Mouse (Mus musculus): ENCODE data around the gene Mknk1. TPM values are rescaled to one million over a fixed set of nuclear protein-coding genes. Genes with fewer than 3 reads are reported as not detected.

The Mknk1 gene
- polyA plus RNA-seq, 1 experiment from 2014 or later, result 25.9 TPM

DNA sequence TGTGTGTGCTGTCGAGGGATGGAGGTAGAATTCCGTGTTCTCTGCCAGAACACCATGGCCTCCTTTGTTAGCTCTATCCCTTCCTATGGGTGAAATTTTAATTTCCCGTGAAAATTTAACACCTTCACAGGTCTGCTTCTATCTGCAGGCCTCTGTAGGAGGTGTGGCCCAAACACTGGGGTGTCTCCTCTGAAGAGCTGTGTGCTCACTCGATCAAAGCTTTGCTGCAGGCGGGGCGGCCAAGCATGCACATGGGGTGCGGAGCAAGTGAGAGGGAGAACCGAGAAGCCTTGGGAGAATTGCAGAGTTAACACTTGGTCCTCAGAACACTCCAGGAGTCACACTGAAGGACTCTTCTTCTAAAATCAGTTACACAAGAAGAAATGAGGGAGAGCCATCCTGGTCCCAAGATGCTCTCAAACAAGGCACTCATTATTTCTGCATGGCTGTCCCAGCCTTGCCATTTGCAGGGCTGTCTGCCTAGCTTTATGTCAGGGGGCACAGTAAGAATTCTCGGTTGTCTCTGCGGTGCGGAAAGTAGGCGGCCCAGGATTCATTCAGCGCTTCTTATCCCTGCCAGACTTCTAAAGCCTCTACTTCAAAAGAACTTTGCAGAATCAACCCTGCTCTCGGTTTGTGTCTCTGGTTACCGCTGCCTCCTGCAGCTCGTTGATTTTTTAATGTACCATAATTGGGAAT, 30.7 kb downstream of the Mknk1 start:
- no peak for ATAC-seq (ENCODE audit: insufficient number of reproducible peaks, insufficient read depth, low FRiP score, low TSS enrichment, low read depth)
- no peaks in the 10 kb centered on the region for H3K9me3 ChIP-seq
- H3K4me2 ChIP-seq, result no peak overlapping the region
- 19% methylated on average over 16 of the region's 16 CpGs for WGBS
- peaks cover 7% of the 10 kb centered on the region for H3K27me3 ChIP-seq
- H3K36me3 ChIP-seq, result peaks cover 39% of the 10 kb centered on the region
- no peak overlapping the region for H3K27ac ChIP-seq
- no peak overlapping the region for H3K9ac ChIP-seq
- peaks cover 8% of the 10 kb centered on the region for H3K4me1 ChIP-seq
- no peak overlapping the region for H3K4me3 ChIP-seq

DNA sequence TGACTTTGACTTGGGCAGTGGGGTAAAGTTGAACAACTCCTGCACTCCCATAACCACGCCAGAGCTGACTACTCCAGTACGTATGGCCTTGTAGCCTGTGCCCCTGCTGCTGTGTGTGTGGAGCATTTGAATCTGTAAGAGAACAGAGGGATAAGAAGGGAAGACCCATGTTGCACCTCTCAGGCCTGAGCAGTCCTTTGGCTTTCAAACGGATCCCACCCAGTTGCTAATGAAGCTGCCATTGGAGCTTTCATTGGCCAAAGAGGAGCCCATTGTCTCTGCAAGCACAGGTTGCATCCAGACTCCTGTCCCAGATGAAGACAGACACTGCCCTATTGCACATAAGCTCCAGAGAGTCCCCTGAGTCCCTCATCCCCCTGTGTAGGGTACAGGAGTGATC, 34.2 kb downstream of the Mknk1 start:
- no peak overlapping the region for H3K9ac ChIP-seq
- no peak overlapping the region for H3K4me2 ChIP-seq
- WGBS, result 78% methylated on average over 3 of the region's 3 CpGs
- H3K27ac ChIP-seq, result no peak overlapping the region
- peaks cover 18% of the 10 kb centered on the region for H3K27me3 ChIP-seq
- H3K4me3 ChIP-seq, result no peak overlapping the region
- H3K4me1 ChIP-seq, result peaks cover 17% of the 10 kb centered on the region
- ATAC-seq (ENCODE audit: insufficient number of reproducible peaks, insufficient read depth, low FRiP score, low TSS enrichment, low read depth), result no peak
- no peaks in the 10 kb centered on the region for H3K9me3 ChIP-seq
- peaks cover 30% of the 10 kb centered on the region for H3K36me3 ChIP-seq

DNA sequence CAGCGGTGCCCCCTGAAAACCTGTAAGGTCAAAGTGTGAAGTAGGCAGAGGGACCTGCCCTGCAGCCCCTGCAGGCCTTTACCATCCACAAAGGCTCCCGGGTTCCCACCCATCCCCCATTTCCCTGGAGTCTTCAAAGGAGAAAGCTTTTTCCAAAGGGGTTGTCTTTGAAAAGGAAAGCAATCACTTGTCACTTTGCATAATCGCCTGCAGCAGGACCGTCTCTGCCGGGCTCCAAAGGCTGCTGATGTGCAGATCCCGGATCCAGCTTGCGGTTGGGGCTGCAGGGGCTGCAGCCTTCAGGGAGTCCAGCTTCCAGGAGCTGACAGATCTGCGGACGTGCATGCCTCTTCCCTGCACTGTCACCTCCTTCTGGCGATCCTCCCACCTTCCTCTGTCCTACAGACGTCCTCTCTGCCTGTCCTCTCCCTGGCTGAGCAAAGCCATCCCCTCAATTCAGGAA, 39.2 kb downstream of the Mknk1 start:
- no peak for ATAC-seq (ENCODE audit: insufficient number of reproducible peaks, insufficient read depth, low FRiP score, low TSS enrichment, low read depth)
- H3K27me3 ChIP-seq, result peaks cover 14% of the 10 kb centered on the region

DNA sequence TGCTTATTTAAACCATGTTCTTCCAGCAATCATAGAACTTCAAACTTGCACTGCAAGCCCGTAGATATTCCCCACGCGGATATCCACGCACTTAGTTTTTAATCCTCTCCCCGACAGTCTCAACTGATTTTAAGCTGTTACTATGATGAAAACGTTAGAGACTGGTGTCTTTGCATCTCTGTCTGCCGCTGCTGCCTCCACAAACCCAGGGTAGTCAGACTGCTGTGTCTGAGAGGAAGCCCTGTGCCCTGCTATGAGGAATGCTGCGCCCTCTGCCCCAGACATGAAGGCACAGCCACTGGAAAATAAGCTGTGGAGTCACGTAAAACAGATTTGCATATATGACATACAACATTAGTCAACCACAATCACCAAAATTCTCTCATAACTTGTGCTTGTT, 39.8 kb downstream of the Mknk1 start:
- no peak for ATAC-seq (ENCODE audit: insufficient number of reproducible peaks, insufficient read depth, low FRiP score, low TSS enrichment, low read depth)
- no peak overlapping the region for H3K4me2 ChIP-seq
- no peak overlapping the region for H3K9ac ChIP-seq
- no peak overlapping the region for H3K4me3 ChIP-seq
- no peaks in the 10 kb centered on the region for H3K9me3 ChIP-seq
- peaks cover 15% of the 10 kb centered on the region for H3K36me3 ChIP-seq
- peaks cover 11% of the 10 kb centered on the region for H3K4me1 ChIP-seq
- peaks cover 14% of the 10 kb centered on the region for H3K27me3 ChIP-seq
- WGBS, result 46% methylated on average over 9 of the region's 9 CpGs
- H3K27ac ChIP-seq, result no peak overlapping the region

More for the DNA sequence above, 39.2 kb downstream of the Mknk1 start:
- H3K4me3 ChIP-seq, result no peak overlapping the region
- no peak overlapping the region for H3K4me2 ChIP-seq
- peaks cover 19% of the 10 kb centered on the region for H3K36me3 ChIP-seq
- no peak overlapping the region for H3K27ac ChIP-seq
- WGBS, result 5% methylated on average over 11 of the region's 11 CpGs
- no peaks in the 10 kb centered on the region for H3K9me3 ChIP-seq
- no peak overlapping the region for H3K9ac ChIP-seq
- peaks cover 11% of the 10 kb centered on the region for H3K4me1 ChIP-seq

DNA sequence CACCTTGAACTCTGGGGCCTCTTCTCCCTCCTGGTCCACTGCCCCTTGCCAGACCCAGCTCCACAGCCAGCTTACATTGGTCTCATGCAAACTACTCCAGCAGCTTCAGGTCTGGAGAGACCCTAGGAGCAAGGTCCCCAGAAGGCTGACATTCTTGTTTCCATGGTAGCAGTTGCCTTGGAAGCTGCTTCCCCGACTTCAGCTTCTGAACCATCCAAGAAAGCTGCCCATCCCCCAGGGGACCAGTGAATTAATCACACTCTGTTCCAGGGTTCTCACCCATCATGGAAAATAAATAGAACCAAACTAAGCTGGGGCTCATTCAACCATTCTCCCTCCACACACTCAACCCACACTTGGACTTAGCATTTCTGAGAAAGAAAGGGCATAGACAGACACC, 42.2 kb downstream of the Mknk1 start:
- no peak overlapping the region for H3K4me2 ChIP-seq
- no peak for ATAC-seq (ENCODE audit: insufficient number of reproducible peaks, insufficient read depth, low FRiP score, low TSS enrichment, low read depth)
- WGBS, result 6% methylated on average over 1 of the region's 1 CpGs

DNA sequence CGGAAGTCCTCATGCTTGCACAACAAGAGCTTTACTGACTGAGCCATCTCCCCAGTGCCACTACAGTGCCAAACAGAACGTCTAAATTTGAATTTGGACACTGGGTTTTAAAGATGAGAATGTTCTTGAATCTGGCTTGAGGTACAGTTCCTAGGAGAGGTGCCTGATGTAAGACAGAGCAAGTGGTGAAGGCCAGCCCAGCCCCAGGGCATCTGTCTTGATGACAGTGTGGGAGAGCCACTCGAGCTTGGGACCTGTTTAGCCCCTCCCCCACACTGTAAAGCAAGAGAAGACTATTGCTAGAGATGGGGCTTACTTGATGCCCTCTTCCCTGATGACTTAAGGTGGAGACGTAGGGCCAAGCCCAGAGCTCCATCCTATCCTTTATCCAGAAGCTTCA, 43.2 kb downstream of the Mknk1 start:
- WGBS, result 55% methylated on average over 4 of the region's 4 CpGs
- no peaks in the 10 kb centered on the region for H3K9me3 ChIP-seq
- H3K27ac ChIP-seq, result no peak overlapping the region
- no peak overlapping the region for H3K9ac ChIP-seq
- H3K4me3 ChIP-seq, result no peak overlapping the region
- H3K36me3 ChIP-seq, result no peaks in the 10 kb centered on the region
- H3K4me2 ChIP-seq, result no peak overlapping the region
- peaks cover 11% of the 10 kb centered on the region for H3K4me1 ChIP-seq
- ATAC-seq (ENCODE audit: insufficient number of reproducible peaks, insufficient read depth, low FRiP score, low TSS enrichment, low read depth), result no peak
- peaks cover 11% of the 10 kb centered on the region for H3K27me3 ChIP-seq

More for the DNA sequence above, 42.2 kb downstream of the Mknk1 start:
- peaks cover 11% of the 10 kb centered on the region for H3K4me1 ChIP-seq
- no peak overlapping the region for H3K27ac ChIP-seq
- H3K27me3 ChIP-seq, result peaks cover 14% of the 10 kb centered on the region
- H3K9ac ChIP-seq, result no peak overlapping the region
- no peaks in the 10 kb centered on the region for H3K9me3 ChIP-seq
- H3K4me3 ChIP-seq, result no peak overlapping the region
- H3K36me3 ChIP-seq, result no peaks in the 10 kb centered on the region

DNA sequence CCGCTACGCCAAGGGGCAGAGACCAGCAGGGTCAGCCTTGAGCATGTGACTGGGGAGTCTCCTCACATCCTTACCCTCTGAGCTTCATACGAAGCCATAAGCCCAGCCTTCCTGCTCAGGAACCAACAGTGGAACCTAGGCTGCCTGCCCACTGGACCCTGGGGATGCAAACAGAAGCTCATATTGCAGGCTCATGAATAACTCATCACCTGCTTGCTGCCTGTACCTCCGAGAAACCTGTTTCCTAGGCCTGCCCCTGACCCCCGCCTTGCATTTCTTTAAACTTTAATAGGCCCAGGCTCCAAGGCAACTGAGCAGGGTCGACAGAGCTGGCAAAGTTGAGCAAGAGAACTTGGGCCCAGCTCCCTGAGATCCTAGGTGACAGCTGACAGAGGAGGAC, 45.0 kb downstream of the Mknk1 start, which contains the start of gene Kncn:
Gene Kncn (plus strand): TSS at position 379 of the 400 bp plus-strand sequence.
- WGBS, result 79% methylated on average over 6 of the region's 6 CpGs
- Histone ChIP-seq H3K4me1 (no peaks in the 10 kb centered on the region), H3K36me3 (no peaks in the 10 kb centered on the region), H3K9ac (no peak within 1 kb of the TSS), H3K27ac (no peak within 1 kb of the TSS), H3K4me3 (no peak within 1 kb of the TSS), H3K4me2 (no peak within 1 kb of the TSS), H3K27me3 (peaks cover 14% of the 10 kb centered on the region; the same call in 1 of the 2 replicates), H3K9me3 (no peaks in the 10 kb centered on the region)
- ATAC-seq (ENCODE audit: insufficient number of reproducible peaks, insufficient read depth, low FRiP score, low TSS enrichment, low read depth), result no peak

DNA sequence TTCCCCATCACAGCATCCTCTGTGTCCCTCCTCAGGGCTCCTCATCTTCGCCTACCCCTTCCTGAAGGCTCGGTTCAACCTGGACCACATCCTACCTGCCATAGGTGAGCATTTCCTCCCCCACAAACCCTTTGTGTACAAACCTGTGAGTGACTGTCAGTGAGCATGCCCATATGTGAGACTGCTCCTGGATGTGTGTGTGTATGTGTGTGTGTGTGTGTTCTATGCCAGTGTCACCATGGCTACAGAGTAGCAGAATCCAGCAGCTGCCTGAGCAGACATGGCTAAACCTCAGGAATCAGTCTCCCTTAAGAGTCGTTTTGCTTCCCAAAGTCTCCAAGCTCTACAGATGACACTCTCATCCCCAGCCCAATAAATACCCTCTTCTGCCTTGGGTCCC, 46.8 kb downstream of the Mknk1 start:
- Histone ChIP-seq H3K4me3 (no peak overlapping the region), H3K9me3 (no peaks in the 10 kb centered on the region), H3K4me2 (no peak overlapping the region), H3K27me3 (peaks cover 32% of the 10 kb centered on the region), H3K27ac (no peak overlapping the region), H3K9ac (no peak overlapping the region), H3K4me1 (peaks cover 10% of the 10 kb centered on the region), H3K36me3 (no peaks in the 10 kb centered on the region)
- ATAC-seq (ENCODE audit: insufficient number of reproducible peaks, insufficient read depth, low FRiP score, low TSS enrichment, low read depth), result no peak
- WGBS, result 67% methylated on average over 3 of the region's 3 CpGs

DNA sequence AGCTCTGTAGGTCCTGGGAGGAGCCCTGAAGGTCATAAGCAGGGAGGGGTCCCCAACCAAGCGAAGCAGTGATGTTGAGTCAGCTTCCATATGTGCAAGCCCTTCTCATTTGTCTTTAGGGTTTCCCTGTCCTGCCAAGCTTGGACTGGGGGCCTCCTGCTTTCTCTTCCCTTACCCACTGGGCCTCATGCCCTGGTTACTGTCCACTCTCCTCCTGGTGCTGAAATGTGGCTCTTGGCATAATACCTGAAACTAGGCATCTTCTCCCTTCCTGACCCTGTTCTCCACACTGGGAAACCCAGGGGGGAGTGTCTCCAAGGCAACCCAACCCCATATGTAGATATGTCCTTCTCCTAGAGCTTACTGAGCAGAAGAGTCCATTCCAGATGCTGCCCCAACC, 47.9 kb downstream of the Mknk1 start:
- H3K4me1 ChIP-seq, result peaks cover 11% of the 10 kb centered on the region
- H3K27ac ChIP-seq, result no peak overlapping the region
- H3K4me3 ChIP-seq, result no peak overlapping the region
- no peaks in the 10 kb centered on the region for H3K9me3 ChIP-seq
- peaks cover 42% of the 10 kb centered on the region for H3K27me3 ChIP-seq
- WGBS, result 75% methylated on average over 1 of the region's 1 CpGs
- no peak overlapping the region for H3K4me2 ChIP-seq
- H3K9ac ChIP-seq, result no peak overlapping the region
- H3K36me3 ChIP-seq, result no peaks in the 10 kb centered on the region
- no peak for ATAC-seq (ENCODE audit: insufficient number of reproducible peaks, insufficient read depth, low FRiP score, low TSS enrichment, low read depth)

DNA sequence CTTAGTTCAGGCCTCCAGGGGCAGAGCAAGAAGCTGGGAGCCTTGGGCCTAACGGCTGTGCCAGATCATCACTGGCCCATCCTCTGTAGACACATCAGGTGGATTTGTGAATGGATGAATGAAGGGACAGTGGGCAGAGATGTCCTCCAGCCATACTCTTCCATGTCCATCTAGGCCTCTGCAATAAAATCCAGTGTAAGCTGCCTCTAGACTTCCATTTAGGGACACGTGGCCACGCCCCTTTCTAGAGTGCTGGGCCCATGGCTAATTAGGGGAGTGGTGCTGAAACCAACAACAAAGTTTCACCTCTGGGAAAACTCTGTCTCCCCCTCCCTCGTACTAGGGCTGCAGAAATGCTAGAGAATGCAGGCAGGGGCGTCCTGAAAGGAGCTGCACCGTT, 51.1 kb downstream of the Mknk1 start:
- no peak for ATAC-seq (ENCODE audit: insufficient number of reproducible peaks, insufficient read depth, low FRiP score, low TSS enrichment, low read depth)
- H3K27me3 ChIP-seq, result peaks cover 57% of the 10 kb centered on the region
- no peaks in the 10 kb centered on the region for H3K9me3 ChIP-seq
- peak overlapping the region; percentile 34 for H3K4me3 ChIP-seq
- H3K36me3 ChIP-seq, result no peaks in the 10 kb centered on the region
- 8% methylated on average over 6 of the region's 6 CpGs for WGBS
- peaks cover 11% of the 10 kb centered on the region for H3K4me1 ChIP-seq
- no peak overlapping the region for H3K27ac ChIP-seq
- peak overlapping the region; percentile 65 for H3K4me2 ChIP-seq
- peak overlapping the region; percentile 49 for H3K9ac ChIP-seq

DNA sequence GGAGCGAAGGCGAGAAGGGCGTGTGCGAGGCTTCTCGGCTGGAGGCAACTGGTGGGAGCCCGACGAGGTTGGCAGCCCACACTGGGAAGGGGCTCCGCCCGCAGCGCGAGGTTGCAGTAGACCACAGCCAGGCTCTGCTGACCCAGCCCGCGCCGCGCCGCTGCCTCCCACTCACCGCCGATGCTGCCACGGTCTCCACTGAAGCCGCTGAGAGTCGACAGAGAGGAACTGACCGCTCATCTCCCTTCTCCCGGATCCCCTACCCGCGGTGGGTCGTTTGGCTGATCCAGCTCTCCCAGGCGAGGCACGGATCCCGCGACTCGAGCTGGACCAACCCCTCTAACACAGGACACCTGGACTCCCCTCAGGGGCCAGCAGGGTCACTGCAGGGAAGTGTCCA, 51.6 kb downstream of the Mknk1 start, which contains the start of gene 6430628N08Rik:
Gene 6430628N08Rik (plus strand): TSS at position 113 of the 400 bp plus-strand sequence.
- H3K27me3 ChIP-seq, result peaks cover 57% of the 10 kb centered on the region
- no peak within 1 kb of the TSS for H3K27ac ChIP-seq
- WGBS, result 1% methylated on average over 31 of the region's 31 CpGs

DNA sequence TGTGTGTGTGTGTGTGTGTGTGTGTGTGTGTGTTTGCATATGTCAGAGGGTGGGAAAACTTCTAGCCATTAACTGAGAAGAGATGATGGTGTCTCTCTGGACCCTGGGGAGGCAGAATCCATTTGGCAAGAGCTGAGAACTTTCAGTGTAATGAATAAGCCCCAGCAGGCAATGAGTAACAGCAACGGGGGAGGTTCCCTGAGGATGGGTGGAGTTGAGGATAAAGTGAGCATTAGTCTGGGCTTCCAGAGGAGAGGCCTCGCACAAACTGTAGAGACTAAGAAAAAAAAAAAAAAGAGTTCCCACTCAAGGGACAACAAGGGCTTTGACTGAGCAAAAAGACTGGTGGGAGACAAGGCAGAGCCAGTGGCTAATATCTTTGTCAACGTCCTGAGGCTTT, 55.3 kb downstream of the Mknk1 start:
- ATAC-seq (ENCODE audit: insufficient number of reproducible peaks, insufficient read depth, low FRiP score, low TSS enrichment, low read depth), result no peak

More for the DNA sequence above, 51.6 kb downstream of the Mknk1 start, which contains the start of gene 6430628N08Rik:
- H3K4me1 ChIP-seq, result peaks cover 11% of the 10 kb centered on the region
- H3K4me3 ChIP-seq, result peak within 1 kb of the TSS; percentile 34
- ATAC-seq (ENCODE audit: insufficient number of reproducible peaks, insufficient read depth, low FRiP score, low TSS enrichment, low read depth), result no peak
- no peaks in the 10 kb centered on the region for H3K36me3 ChIP-seq
- peak within 1 kb of the TSS; percentile 49 for H3K9ac ChIP-seq
- peak within 1 kb of the TSS; percentile 65 for H3K4me2 ChIP-seq
- no peaks in the 10 kb centered on the region for H3K9me3 ChIP-seq

More for the DNA sequence above, 55.3 kb downstream of the Mknk1 start:
- no peak overlapping the region for H3K27ac ChIP-seq
- no peaks in the 10 kb centered on the region for H3K36me3 ChIP-seq
- no peak overlapping the region for H3K4me2 ChIP-seq
- 7% methylated on average over 3 of the region's 3 CpGs for WGBS
- H3K9me3 ChIP-seq, result no peaks in the 10 kb centered on the region
- no peak overlapping the region for H3K4me3 ChIP-seq
- peaks cover 76% of the 10 kb centered on the region for H3K27me3 ChIP-seq
- H3K9ac ChIP-seq, result no peak overlapping the region
- peaks cover 21% of the 10 kb centered on the region for H3K4me1 ChIP-seq

All from embryonic facial prominence, embryonic 13.5 days (tissue).